Mouse (Mus musculus): ENCODE results near the gene C1qtnf7.

DNA sequence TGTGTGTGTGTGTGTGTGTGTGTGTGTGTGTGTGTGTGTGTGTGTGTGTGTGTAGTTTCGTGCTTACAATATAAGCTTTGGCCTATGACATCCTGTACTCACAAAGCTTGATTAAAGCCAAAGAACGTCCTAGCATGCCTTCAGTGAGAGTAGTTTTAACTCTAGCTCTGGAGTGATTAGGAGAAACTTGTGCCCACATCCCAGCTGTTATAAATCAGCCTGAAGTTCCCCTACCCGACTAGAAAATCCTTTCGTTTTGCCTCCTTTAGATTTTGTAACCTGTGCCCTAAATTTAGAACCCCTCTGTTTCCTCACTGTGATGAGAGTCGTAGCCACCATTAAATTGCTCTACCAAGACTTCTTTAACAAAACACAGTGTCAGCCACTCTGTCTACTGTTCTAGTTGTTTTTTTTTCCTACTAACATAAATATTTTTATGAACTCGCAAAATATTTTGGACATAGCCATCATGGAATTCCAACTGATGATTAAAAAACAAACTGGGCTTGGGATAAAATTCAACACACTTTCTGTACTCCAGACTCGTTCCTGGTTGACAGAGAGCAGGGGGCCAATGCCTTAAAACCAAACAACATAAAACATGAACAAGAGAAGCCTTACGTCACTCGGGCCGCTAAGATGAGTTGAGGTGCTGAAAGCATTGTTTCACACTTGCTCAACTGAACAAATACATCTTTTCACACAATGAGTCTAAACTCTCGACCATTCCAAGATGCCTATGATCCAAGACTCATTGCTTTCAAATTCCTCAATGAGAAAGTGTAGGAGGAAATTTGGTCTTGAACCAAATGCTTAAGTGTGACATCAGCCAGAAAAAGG, 70.3 kb downstream of the C1qtnf7 start:
- no peak for TF ChIP-seq CTCF (IDR thresholded peaks at IDR 0.05; ENCODE audit: borderline replicate concordance, insufficient read depth, low read length)
- TF ChIP-seq POLR2A (IDR thresholded peaks at IDR 0.05; ENCODE audit: low read depth, low read length): no peak

Data from embryonic fibroblast, embryonic 13.5 days (primary cell).